Mouse (Mus musculus): ENCODE results near the gene Nfatc4.

The Nfatc4 gene

DNA sequence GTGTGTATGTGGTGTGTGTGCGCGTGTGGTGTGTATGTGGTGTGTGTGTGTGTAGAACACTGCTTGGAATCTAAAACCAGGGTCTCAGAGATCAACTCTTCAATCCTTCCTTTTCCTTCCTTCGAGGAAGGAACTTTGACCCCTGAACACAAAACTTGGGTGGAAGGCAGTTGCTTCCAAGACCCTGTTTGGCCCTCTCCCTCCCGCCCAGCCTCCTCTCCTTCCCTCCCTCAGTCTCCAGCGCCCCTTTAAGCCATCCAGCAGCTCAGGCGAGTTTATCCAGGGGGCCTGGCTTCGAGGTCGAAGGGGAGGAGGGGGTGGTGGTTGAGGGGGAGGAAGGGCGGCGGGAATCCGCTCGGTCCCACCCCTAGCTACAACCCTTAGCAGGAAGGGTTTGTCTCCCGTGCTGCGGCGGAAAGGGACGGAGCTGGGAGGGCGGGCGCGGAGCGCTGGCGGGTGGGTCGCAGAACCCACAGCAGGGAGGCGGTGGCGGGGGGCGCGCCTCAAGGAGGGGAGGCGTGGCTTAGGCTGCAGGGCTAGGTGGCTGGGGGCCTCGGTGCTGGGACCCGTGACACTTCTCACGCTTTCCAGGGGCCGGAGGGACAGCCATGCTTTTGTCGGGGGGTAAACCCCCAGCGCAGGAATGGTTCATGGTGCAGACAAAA is 30.8 kb downstream of the Nfatc4 start, which contains the start of gene Nynrin:
Gene Nynrin, plus strand, starts transcription at position 390 of the 665 bp plus-strand sequence.
- in situ Hi-C loops (cut with MboI, MseI) = no loop called here

DNA sequence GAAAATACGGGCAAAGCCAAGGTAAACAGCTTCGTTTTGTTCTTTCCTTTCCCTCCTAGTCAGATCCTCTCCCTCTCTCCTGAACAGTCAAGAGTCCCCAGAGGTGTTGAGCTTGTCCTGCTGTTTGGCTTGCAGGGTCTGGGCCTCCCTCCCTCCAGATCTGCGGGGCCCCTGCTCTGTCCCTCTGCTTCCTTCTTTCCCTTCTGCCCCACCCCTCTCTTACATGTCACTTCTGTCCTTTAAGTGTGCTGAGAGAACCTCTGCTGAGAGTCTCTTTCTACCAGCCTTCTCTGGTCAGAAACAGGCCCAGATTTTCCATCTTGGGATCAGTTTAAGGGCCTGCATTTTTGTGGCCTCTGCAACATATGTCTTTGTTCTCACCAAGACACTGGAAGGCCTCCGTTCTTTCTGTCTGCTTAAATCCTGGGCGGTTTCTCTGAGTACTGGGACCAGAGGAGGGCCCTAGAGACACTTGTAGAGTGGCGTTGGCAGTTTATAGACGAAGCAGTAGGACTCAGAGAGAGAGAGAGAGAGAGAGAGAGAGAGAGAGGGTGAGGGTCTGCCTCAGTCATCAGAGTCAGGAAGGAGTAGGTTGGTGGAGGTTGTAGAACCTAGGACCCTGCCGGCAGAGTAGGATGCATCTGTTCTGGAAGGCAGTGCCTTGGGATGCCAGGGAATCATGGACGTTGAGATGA is 31.6 kb downstream of the Nfatc4 start:
- in situ Hi-C loops (cut with MboI, MseI) = no loop called here

DNA sequence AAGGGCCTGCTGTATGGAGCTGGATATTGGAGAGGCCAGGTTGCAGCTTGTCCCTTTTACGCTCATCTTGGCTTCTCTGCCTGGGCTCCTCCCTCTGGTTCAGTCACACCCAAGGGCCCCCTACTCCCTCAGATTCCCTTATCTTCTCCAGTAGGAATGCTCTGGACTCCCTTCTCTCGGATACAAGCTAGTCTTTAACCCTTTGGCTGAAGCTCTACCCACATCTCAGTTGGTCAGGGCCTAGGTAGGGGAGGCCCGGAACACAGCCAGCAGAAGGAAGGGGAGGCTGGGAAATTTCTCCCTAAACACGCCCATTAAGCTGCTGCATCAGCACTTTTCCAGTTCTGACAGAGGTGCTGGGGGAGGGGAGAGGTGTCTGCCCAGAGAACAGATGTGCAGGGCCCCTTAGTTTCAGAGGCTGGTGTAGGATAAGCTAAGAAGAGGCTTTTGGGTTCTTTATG is 32.2 kb downstream of the Nfatc4 start:
- in situ Hi-C loops (cut with MboI, MseI) = no loop called here

DNA sequence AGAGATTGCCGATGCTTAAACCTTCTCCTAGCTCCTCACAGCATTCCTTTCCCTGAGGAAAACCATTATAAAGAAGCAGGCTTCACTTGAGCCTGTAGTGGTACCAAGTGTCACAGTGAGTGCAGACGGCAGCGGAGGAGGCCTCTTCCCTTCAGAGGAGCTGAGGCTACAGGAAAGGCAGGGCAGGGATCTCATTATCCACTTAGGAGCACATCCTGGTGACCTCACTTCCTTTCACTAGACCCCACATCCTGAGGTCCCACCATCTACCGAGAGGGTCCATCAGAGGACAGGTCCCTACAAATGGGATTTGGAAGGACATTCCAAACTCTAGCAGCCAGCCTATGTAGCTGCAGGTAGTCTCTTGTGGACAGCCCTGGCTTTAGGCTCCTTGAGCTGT is 34.6 kb downstream of the Nfatc4 start:
- in situ Hi-C loops (cut with MboI, MseI) = no loop called here

DNA sequence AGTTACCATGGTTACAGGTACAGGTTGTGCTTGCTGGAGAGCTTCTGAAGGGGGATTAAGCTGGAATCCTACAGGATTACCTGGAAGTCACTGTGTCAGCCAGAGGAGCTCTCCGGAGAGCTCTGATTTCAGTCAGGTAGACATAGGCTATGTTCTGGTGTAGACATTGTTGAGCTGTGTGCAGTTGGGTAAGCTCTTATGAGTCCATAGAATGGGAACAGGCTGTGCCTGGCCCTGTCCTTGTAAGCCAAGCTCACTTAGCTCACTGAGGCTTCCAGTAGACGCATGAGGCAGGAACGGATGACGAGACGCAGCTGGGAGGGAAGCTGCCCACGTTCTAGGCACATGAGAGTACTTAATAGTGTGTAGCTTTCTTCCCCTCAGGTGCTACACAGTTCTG is 39.2 kb downstream of the Nfatc4 start:
- in situ Hi-C loops (cut with MboI, MseI) = no loop called here

DNA sequence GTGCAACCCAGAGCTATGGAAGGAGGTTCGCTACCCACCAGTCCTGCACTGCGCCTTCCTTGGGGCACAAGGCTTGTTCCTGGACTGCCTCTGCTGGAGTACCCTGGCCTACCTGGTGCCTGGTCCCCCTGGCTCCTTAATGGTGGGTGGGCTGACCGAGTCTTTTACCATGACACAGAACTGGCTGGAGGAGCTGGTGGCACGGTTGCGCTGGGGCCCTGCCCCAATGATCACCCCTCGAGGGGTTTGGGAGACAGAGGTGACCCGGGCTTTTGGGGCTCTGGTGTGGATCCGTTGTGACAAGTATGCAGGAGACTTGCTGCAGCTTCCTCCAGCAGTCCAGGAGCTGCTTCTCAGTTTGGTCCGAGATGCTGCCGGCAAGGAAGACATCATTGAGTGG is 40.0 kb downstream of the Nfatc4 start:
- in situ Hi-C loops (cut with MboI, MseI) = no loop called here

DNA sequence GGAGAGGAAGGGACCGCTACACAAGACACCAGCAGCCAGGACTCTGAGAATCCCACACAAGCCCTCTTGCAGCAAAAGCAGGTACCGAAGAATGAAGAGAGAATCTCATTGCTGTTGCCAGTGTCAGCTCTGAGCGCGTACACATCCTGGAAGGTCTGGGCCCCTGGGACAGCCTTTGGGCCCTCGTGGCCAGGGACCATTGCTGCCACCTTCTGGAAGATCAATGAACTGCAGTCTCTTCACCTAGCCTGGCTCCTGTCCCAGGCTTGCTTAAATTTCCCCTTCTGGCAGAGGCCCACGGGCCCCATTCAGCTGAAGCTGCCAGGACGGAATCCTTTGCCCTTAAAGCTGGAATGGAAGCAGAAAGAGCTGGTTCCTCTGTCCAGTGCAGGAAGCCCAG is 40.8 kb downstream of the Nfatc4 start:
- in situ Hi-C loops (cut with MboI, MseI) = no loop called here

DNA sequence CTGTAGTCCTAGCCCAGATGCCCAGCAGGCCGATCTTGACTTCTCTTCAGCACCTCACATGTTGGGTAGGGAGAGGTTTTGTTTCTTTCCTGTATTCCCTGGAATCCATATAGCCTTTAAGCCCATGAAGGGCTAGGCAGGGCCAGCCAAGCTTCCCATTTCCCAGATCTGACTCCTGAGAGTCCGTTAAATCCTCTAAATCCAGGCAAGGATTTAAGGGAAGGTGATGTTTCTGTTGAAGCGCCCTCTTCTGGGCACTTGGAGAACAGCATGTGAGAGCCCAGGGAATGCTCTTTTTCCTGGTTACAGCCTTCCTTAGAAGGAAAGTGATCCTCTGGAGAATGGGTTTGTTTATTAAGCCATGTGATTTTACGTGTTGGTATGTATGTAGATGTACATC is 44.0 kb downstream of the Nfatc4 start:
- in situ Hi-C loops (cut with MboI, MseI) = loop anchor here in 1 of 2 experiments (5.0 kb wide), 1 partner anchor 35 kb away; no protein-coding TSS in a partner anchor

DNA sequence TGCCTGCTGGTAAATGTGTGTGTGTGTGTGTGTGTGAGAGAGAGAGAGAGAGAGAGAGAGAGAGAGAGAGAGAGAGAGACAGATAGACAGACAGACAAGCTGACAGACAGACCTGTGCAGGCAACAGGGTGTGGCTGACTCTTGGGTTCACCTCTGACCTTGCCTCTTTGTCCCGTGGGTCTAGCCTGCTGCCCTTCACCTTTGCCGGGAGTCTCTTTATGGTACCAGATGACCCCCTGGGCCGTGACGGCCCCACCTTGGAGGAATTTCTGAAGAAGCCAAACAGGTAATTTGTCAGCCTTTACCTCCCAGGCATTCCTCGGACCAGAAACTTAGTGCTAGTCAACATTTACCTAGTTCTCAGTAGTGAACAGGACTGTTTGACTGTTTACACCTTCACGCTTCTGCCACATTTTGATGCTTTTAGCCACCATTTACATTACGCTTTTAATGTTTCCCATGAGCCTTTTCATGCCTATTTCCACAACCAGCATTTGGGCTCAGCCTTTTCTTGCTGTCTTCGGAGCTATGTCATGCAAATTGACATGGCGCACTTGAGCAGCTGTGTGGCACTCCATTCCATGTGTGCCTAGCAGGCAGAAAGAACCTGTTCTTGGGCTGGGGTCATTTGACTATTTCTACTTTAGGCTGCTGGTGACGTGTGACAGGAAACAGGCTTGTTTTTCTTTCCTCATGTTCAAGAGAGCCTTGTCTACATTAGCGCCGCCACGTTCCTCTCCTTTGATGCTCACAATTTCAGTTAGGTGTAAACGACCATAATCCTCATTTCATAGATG is 45.5 kb downstream of the Nfatc4 start:
- in situ Hi-C loops (cut with MboI, MseI) = loop anchor here in 1 of 2 experiments (5.0 kb wide), 1 partner anchor 36 kb away; no protein-coding TSS in a partner anchor

DNA sequence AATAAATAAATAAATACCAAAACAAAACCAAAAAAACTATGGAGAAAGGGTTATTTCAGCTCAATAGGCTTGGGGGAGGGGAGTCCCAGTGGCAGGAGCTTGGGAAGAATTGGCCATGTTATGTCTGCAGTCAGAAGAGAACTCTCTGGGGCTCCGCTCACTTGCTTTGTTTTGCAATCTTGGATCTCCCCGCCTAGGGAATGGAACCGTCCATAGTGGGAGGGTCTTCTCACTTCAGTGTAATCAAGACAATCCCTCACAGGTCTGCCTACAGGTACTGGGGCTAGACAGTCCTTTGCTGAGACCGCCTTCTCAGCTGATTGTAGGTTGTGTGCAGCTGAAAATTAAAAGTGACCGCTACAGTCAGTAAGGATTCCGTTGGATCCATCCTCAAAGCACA is 46.6 kb downstream of the Nfatc4 start:
- in situ Hi-C loops (cut with MboI, MseI) = loop anchor here in 1 of 2 experiments (5.0 kb wide), 1 partner anchor 37 kb away; no protein-coding TSS in a partner anchor

DNA sequence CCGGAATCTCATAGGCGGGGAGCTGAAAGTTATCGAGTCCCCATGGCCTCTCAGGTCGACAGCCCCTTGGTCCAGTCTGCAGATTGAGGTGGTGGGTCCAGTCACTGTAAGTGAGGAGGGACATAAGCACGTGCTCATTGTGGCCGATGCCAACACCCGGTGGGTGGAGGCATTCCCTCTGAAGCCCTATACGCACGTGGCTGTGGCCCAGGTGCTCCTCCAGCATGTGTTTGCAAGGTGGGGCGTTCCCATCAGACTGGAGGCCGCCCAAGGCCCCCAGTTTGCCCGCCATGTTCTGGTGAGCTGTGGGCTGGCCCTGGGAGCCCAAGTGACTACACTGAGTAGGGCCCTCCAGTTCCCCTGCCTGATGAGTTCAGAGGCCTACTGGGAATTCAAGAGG is 49.1 kb downstream of the Nfatc4 start:
- in situ Hi-C loops (cut with MboI, MseI) = loop anchor here in 1 of 2 experiments (5.0 kb wide), 1 partner anchor 50 kb away; no protein-coding TSS in a partner anchor

DNA sequence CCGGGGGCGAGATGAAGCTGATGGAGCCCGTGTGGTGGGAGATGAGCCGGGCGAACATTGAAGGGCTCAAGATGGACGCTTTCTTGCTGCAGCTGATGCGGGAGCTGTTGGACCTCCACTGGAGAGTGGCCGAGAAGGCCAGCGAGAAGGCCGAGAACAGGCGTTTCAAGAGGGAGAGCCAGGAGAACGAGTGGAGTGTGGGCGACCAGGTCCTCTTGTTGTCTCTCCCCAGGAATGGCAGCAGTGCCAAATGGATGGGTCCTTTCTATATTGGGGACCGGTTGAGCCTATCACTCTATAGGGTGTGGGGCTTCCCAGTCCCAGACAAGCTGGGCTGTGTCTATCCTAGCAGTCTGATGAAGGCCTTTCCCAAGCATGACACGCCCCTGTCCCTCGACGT is 49.6 kb downstream of the Nfatc4 start:
- in situ Hi-C loops (cut with MboI, MseI) = loop anchor here in 1 of 2 experiments (5.0 kb wide), 1 partner anchor 50 kb away; no protein-coding TSS in a partner anchor

DNA sequence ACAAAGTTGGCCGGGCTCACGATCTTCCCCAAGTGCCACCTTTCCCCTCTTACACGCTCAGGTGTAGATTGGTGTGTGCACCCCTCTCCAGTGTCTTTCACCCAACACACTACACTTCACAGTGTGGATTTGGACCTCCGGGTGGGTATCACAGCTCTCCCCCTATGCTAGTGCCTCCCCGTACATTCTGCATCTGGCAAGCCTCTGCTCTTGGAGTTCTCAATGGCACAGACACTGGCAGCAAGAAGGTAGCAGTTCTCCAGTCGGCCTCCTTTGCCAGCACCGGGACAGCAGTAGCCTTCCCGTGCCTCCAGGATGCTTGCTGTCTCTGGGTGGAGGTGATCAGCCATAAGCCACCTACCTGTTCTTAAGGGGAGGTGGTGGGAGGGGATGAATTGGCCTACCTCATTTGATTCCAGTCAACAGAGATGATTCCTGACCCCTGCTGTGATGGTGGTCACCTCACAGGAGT is 50.3 kb downstream of the Nfatc4 start:
- in situ Hi-C loops (cut with MboI, MseI) = loop anchor here in 1 of 2 experiments (5.0 kb wide), 1 partner anchor 49 kb away; no protein-coding TSS in a partner anchor

DNA sequence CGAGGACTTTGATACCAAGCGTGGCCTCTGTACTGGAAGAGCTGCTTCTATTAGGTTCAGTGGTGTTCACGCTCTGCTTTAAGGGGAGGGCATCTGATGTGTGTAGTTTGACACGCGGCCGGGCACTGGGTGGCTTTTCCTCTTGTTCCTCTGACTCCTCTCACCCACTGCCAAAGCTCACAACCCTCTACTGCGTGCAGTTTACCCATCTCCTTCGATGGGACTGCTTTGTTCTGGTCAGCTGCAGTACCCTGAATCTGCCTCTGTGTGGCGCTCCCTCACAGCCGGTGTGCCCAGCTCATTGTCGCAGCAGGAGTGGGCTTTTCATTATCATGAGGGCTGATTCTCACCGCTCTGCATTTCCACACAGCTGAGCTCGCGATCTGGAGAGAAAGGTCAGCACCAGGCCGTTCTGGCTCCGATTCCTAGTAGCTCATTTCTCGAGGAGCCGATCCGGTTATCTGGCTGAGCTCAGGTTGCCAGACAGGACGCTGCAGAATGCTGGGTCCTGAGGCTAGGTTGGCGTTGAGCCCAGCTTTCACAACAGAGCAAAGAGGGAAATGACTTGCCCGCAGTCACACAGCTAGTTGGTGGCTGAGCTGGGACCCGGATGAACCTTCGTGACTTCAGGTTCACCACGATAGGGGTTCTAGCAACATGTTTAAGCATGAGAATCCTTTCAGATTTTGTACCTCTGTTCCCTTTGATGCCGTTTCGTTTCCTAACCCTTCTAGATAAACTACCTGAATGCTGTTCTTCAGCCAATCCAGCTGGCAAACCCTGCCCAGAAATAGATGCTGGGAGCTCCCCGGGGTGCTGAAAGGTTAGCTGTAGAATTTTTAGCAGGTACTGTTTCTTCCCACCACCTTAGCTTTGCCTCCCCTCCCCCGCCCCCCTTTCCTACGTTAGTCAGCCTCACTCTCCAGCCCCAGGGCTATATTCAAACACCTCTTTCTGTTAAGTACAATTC is 51.1 kb downstream of the Nfatc4 start:
- in situ Hi-C loops (cut with MboI, MseI) = loop anchor here in 1 of 2 experiments (5.0 kb wide), 1 partner anchor 48 kb away; no protein-coding TSS in a partner anchor

DNA sequence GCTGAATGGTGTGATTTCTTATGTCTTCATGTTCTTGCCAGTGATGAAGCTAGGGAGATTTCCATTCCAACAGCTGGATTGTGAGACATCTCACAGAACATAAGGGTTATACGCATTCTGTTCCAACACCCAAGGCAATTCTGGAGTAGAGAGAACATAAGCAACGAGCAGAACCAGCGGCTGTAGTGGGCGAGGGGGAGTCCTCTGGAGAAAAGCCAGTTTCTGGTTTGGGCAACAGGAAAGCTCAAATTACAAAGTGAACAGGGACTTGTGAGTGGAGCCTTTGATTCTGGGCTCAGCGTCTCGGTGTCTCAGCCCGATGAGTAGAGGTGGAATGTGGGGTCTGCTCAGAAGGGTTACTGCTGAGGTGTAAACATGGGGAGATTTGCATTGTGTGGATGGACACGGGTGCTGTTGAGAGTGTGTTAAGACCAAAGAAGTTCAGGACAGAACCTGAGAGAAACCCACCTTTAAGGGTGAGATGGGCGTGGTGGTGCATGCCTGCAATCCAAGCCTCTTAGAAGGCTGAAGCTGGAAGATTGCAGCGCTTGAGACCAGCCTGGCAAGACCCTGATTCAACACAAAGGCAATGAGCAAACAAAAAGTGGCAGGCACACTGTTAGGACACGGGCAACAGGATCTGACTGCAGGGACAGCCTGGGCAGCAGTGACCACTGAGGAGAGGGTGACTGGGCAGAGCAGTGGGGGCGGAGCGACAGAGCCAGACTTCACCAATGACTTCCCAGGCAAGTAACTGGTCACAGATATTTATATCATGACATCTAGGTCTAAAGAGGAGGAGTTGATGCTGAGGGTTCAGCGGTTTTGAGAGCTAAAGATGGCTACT is 54.7 kb downstream of the Nfatc4 start:
- in situ Hi-C loops (cut with MboI, MseI) = loop anchor here (5.0 to 25.0 kb wide), 2 partner anchors 45 to 1640 kb away; no protein-coding TSS in a partner anchor

DNA sequence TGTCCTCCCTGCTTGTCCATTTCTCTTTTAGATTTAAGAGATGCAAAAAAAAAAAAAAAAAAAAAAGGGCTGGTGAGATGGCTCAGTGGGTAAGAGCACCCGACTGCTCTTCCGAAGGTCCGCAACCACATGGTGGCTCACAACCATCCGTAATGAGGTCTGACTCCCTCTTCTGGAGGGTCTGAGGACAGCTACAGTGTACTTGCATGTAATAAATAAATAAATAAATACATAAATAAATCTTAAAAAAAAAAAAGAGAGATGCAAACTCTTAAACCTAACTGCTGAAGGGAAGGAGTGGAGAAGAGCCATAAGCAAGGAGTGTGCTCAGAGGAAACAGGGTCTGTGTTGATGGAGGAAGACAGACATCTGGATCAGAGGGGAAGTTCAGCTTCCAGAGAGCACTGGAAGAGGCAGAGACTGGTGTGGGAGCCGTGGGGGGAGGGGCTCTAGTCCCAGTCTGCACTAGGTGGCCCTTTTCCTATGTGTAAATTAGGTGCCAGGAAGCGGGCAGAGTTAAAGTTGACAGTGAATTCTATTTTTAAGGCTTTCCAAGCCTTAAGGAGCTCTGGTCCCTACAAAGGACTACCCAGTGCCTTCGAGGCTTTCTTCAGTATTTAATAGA is 55.5 kb downstream of the Nfatc4 start:
- in situ Hi-C loops (cut with MboI, MseI) = loop anchor here (5.0 to 25.0 kb wide), 2 partner anchors 44 to 1641 kb away; no protein-coding TSS in a partner anchor

DNA sequence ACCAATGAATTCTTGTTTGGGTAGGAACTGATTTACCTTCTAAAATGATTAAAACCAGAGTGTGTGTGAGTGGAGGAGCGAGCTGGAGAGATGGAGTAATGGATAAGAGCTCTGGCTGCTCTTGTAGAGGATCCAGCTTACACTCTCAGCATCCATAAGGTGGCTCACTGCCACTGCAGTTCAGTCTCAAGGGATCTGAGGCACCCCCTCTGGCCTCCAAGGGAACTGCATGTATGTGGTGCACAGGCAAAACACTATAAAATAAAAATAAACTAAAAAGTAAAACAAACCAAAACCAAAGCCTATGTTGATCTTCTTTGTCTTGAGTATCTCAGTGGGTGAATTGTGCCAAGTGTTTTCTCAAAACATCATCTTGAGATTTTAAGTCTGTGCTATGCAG is 56.7 kb downstream of the Nfatc4 start:
- in situ Hi-C loops (cut with MboI, MseI) = loop anchor here (5.0 to 25.0 kb wide), 2 partner anchors 43 to 1642 kb away; no protein-coding TSS in a partner anchor

DNA sequence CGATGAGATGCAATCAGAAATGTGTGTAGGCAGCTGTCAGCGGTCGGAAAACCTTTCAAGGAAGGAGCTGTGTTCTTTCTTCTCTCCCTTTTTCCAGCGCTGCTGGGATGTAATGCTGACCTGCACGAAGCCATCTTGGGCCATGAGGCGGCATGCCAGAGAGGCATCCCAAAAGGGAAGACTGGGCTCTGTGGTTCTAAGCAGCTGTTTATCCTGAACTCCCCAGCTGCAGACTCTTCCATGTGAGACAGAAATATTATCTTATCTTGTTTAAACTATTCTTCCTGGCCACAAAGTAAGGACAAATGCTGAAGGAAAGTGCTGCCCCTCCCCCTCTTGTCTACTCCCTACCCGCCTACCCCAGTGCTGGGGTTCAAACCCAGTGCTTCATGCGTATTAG is 58.0 kb downstream of the Nfatc4 start:
- in situ Hi-C loops (cut with MboI, MseI) = loop anchor here in 1 of 2 experiments (25.0 kb wide), 1 partner anchor 1644 kb away; no protein-coding TSS in a partner anchor

All from T-helper 17 cell (primary cell).